Mouse (Mus musculus): Measurements from ENCODE around the gene Gm136.

DNA sequence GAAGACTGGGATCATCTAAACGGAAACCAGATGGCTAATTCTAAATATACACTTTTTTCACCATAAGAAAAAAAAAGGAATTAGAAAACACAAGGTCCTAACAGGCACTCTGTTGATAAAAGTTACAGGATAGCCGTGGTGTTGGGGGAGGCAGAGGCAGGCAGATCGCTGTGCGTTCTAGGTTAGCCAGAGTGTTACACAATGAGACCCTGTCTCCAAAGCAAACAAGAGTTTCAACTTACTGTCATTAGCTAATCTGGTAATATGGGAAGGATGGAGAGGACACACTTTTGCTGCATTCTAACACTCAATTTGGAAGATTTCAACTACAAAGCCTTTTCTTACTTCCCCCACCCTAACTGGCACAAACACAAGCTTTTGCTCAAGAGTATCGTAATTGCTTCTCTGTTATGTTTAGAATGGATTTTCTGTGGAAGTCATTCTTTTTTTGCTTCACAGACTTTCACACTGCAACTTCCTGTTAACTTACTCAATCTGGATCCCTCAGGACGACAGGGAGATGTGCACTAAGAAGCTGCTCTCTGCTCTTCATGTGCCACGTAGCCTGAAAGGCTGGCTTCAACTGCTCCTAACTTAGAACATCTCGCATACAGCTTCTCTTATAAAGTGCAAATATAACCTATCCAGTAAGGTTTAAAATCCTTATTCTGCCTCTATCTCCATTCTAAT is 41.4 kb upstream of the Gm136 start:
- no peak for TF ChIP-seq CTCF (IDR thresholded peaks at IDR 0.05; ENCODE audit: extremely low read depth, insufficient read depth, insufficient read length, insufficient replicate concordance)
- no peak for TF ChIP-seq POLR2A (IDR thresholded peaks at IDR 0.05; ENCODE audit: low read depth, low read length)

Data from spleen, adult 2 months (tissue).